Comparison of ENCODE assay signal across 16 mouse cellular contexts in genomic region chr2:179586436-179586835, GRCm38 (mm10).
A peak's percentile ranks its signal among the peaks of the same experiment; 100 is the strongest.
DNase-seq lines count a peak whose midpoint lies in the region; ATAC-seq lines count a peak whose summit lies in the region.
"Had no signal": no experiment of that assay in that cellular context is flagged by ENCODE, and none has a peak within 500 bp of the region (broad histone marks: within the 10 kb centered on the region; RNA-seq: fewer than 3 reads in every experiment).

No protein-coding gene starts in this region.

- no peak overlapping the region for H3K4me2 ChIP-seq in midbrain, embryonic 15.5 days
- H3K4me2 ChIP-seq in midbrain, embryonic 16.5 days (ENCODE audit: low read length), result no peak overlapping the region
- H3K4me2 ChIP-seq: heart, embryonic 12.5 days; intestine, embryonic 15.5 days; limb, embryonic 15.5 days; lung, embryonic 14.5 days had no signal

- intact Hi-C loops in left cerebral cortex, postnatal 25 days (cut with DNase I), result no loop called here

- WGBS in midbrain, embryonic 15.5 days, result 72% methylated on average over 11 of the region's 11 CpGs
- WGBS in midbrain, embryonic 16.5 days, result 78% methylated on average over 11 of the region's 11 CpGs

- 0 out of 2 replicates have a peak, but pooled peaks have one; percentile 27 for ATAC-seq in midbrain, embryonic 15.5 days (replicated peaks)
- ATAC-seq in midbrain, embryonic 16.5 days, result no peak
- ATAC-seq: intestine, embryonic 15.5 days had no signal

- no peaks in the 10 kb centered on the region for H3K27me3 ChIP-seq in midbrain, embryonic 15.5 days (replicated peaks)
- no peaks in the 10 kb centered on the region for H3K27me3 ChIP-seq in midbrain, embryonic 16.5 days (ENCODE audit: control insufficient read depth, insufficient read depth, low read depth, low read length)
- H3K27me3 ChIP-seq: heart, embryonic 12.5 days; intestine, embryonic 15.5 days; limb, embryonic 15.5 days had no signal

- H3K9me3 ChIP-seq in midbrain, embryonic 15.5 days, result no peaks in the 10 kb centered on the region
- H3K9me3 ChIP-seq in midbrain, embryonic 16.5 days (replicated peaks; ENCODE audit: control insufficient read depth, low read length, poor library complexity, severe bottlenecking), result no peaks in the 10 kb centered on the region
- H3K9me3 ChIP-seq: heart, embryonic 12.5 days; intestine, embryonic 15.5 days; limb, embryonic 15.5 days had no signal

- H3K4me1 ChIP-seq in midbrain, embryonic 15.5 days, result peaks cover 30% of the 10 kb centered on the region
- H3K4me1 ChIP-seq in midbrain, embryonic 16.5 days (ENCODE audit: control insufficient read depth, insufficient read depth, low read length), result peaks cover 21% of the 10 kb centered on the region; the same call in 1 of the 2 replicates
- H3K4me1 ChIP-seq: intestine, embryonic 15.5 days; limb, embryonic 15.5 days had no signal

- no peak overlapping the region for H3K9ac ChIP-seq in midbrain, embryonic 15.5 days
- no peak overlapping the region for H3K9ac ChIP-seq in midbrain, embryonic 16.5 days (ENCODE audit: low read depth, low read length)
- H3K9ac ChIP-seq: heart, embryonic 12.5 days; intestine, embryonic 15.5 days; limb, embryonic 15.5 days; lung, embryonic 14.5 days had no signal

- no peaks in the 10 kb centered on the region for H3K36me3 ChIP-seq in midbrain, embryonic 15.5 days (replicated peaks)
- H3K36me3 ChIP-seq in midbrain, embryonic 16.5 days (ENCODE audit: control insufficient read depth, insufficient read depth, low read length), result no peaks in the 10 kb centered on the region
- H3K36me3 ChIP-seq: heart, embryonic 12.5 days; intestine, embryonic 15.5 days; limb, embryonic 15.5 days had no signal

- no peak overlapping the region for H3K4me3 ChIP-seq in midbrain, embryonic 15.5 days
- H3K4me3 ChIP-seq in midbrain, embryonic 16.5 days (ENCODE audit: low read depth, low read length), result no peak overlapping the region
- H3K4me3 ChIP-seq: heart, embryonic 12.5 days; intestine, embryonic 15.5 days; limb, embryonic 15.5 days had no signal

- H3K27ac ChIP-seq in midbrain, embryonic 15.5 days, result no peak overlapping the region
- no peak overlapping the region for H3K27ac ChIP-seq in midbrain, embryonic 16.5 days (ENCODE audit: low read length)
- H3K27ac ChIP-seq: intestine, embryonic 15.5 days; limb, embryonic 15.5 days had no signal

- DNase-seq in cerebellum, postnatal 14 days, result peak; percentile 18 to 28
- DNase-seq in cerebellum, postnatal 36 days, result no peak
- peak; percentile 36 to 78 for DNase-seq in left cerebral cortex, postnatal 25 days (ENCODE audit: low spot score in 2 of 2)
- DNase-seq in heart, adult 9 months (ENCODE audit: low spot score in 2 of 2), result no peak
- DNase-seq in thymus, postnatal 4 days, result no peak
- no peak for DNase-seq in heart, adult 18-20 months
- DNase-seq: cerebellum, adult 8-10 months; gastrocnemius, postnatal 14 days; heart, postnatal 4 days; kidney, postnatal 14 days; lung, embryonic 14.5 days had no signal

Comparison
In these comparisons a context has a peak if more than half of its experiments do, and no peak if none do; other contexts are left out.
1. DNase-seq: peak in cerebellum, postnatal 14 days (2 of 2) and left cerebral cortex, postnatal 25 days (2 of 2); none in cerebellum, postnatal 36 days (0 of 2), heart, adult 9 months (0 of 2), thymus, postnatal 4 days (single experiment) and heart, adult 18-20 months (0 of 2).